In genomic region chr17:48698456-48698855, GRCm38 (mm10) we compare ENCODE assay signal across 12 mouse cellular contexts.
"Had no signal": no experiment of that assay in that cellular context is flagged by ENCODE, and none has a peak within 500 bp of the region (broad histone marks: within the 10 kb centered on the region; RNA-seq: fewer than 3 reads in every experiment).

No protein-coding gene starts in this region.

- DNase-seq: left cerebral cortex, postnatal 4 days; liver; liver, embryonic 13.5 days; liver, postnatal 0 days; lung, adult 18-20 months; lung, adult 2 months; lung, embryonic 14.5 days; lung, postnatal 10 days; lung, postnatal 14 days; lung, postnatal 36 days; lung, postnatal 4 days; midbrain, embryonic 14.5 days had no signal
